Mouse (Mus musculus): ENCODE data around the gene Mapkapk3.

- no peak for TF ChIP-seq CTCF (IDR thresholded peaks at IDR 0.05; ENCODE audit: extremely low read depth, insufficient read depth, low read length)
- no peak for TF ChIP-seq POLR2A (IDR thresholded peaks at IDR 0.05; ENCODE audit: extremely low read depth, insufficient read depth, low read length)
These were observed 14.2 kb upstream of the Mapkapk3 start for GRCm38 (mm10) chr9:107303900-107304299.

Measured in cortical plate, adult 2 months (tissue).